Mouse (Mus musculus) cerebellum, postnatal 25 days (tissue): Measurements from ENCODE around the gene Ralgapb.
"Not testable (repeated sequence)": the region's sequence is repeated elsewhere in the genome, so short reads cannot be mapped to it uniquely, and the experiment has no call there.

ENCODE experiments used
- DNase-seq, 2 experiments: peaks; one replicate each; pipeline ENCODE4 v3.0.0; 2021; ENCODE audit warnings: mixed read lengths in 2 of 2

Ralgapb gene

DNA sequence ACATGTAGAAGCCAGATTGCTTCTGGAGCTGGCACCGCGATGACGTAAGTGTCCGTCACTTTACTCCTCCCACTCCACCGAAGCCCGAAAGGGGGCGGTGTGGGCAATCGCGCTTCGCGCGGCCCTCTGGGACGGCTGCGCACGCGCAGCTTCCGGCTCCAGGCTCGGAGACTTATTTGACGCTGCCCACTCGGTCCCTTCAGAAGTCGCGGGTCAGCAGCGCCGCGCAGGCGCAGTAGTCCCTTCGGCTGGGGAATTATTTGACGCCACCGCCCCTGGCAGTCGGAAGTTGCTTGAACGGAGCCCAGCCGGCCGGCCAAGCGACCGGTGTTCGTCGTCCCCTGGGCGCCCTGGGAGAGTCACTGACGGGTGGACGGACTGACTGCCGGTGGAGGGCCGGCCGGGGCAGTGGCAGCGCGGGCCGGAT, at the start of gene Ralgapb:
Ralgapb (plus strand) TSS at position 254 of the 427 bp plus-strand sequence.
- peak; percentile 99 to 100 for DNase-seq

GRCm38 (mm10) chr2:158360873-158361677, 48.6 kb upstream of the Ralgapb start:
- peak; percentile 82 to 92 for DNase-seq

- DNase-seq: no peak
Measured at GRCm38 (mm10) chr2:158361678-158362320, 47.8 kb upstream of the Ralgapb start.

- no peak for DNase-seq
Measured at GRCm38 (mm10) chr2:158364175-158364574, 45.5 kb upstream of the Ralgapb start.

GRCm38 (mm10) chr2:158365099-158365850, 44.4 kb upstream of the Ralgapb start:
- no peak for DNase-seq

DNA sequence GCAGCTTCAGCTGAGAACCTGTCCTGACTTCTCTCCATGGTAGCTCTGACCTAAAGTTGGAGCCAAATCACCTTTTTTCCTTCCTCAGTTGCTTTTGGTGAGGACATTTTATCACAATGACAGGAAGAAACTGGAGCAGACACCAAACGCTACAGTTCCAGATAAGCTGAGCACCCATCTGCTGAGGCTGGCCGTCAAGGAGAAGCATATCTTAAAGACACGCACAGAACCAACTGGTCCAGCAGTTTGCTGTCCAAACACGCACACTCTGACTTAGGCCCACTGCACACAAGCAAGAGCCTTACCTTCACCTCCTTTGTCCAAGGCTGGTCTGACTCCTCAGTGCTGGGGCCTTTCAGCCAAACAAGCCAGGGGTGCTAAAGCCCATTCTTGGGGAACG, 42.0 kb upstream of the Ralgapb start:
- DNase-seq: no peak

DNA sequence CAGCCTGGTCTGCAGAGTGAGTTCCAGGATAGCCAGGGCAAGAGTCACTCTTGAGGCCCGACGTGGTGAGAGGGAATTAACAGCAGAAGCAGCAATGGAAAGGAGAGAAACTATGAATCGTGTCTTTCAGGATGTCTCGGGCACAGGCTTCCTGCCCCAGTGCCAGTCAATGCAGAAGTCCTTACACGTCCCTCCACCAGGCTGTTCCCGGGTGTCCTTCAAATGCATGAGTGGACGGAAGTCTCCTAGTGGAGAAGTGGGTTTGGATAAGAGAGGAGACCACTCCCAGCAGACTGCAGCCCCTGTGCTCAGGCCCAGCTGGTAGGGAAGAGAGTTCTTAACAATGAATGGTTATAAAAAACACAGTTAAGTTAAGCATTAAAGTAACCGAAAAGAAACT, 41.3 kb upstream of the Ralgapb start:
- DNase-seq: no peak

DNA sequence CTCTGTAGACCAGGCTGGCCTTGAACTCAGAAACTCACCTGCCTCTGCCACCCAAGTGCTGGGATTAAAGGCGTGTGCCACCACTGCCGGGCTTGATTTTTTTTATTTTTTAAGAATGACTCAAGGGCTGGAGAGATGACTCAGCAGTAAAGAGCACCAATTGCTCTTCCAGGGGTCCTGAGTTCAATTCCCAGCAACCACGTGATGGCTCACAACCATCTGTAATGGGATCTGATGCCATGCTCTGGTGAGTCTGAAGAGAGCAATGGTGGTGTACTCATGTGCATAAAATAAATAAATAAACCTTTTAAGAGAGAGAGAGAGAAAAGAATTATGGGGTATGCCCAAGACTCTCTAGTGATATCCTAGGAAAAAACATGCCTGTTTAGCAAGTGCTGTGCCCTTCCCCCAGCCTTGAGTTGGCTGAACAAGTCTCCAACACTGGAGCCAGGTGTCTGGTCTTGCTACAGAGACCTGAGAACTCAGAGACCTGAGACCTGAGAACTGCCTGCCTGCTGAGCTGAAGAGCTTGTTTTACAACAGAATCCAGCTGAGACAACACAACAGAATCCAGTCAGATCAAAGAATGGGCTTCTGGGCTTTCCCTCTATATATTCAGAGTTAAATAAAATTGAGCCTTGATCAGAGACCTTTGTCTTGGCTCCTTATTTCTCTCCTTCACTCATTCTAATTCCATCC, 40.0 kb upstream of the Ralgapb start:
- no peak for DNase-seq

DNA sequence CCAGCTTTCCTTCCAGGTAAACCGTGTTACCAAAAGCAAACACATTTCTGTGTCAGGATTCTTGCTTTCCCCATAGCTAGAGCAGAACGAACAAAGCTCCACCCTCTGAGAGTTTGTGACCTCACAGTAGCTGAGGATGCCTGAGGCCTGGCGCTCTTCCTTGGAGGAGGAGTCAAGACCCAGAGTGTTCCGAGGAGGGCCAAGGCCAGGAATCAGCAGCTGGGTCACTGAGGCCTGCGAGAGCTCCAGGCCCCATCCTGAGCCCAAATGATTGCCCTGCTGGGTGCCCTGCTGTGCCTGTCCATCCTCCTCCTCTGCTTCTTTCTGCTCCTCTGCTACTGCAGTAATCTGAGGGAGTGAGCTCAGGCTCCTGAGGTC, 39.5 kb upstream of the Ralgapb start:
- DNase-seq: no peak

- DNase-seq: no peak
Measured at GRCm38 (mm10) chr2:158373061-158373460, 36.6 kb upstream of the Ralgapb start.

DNA sequence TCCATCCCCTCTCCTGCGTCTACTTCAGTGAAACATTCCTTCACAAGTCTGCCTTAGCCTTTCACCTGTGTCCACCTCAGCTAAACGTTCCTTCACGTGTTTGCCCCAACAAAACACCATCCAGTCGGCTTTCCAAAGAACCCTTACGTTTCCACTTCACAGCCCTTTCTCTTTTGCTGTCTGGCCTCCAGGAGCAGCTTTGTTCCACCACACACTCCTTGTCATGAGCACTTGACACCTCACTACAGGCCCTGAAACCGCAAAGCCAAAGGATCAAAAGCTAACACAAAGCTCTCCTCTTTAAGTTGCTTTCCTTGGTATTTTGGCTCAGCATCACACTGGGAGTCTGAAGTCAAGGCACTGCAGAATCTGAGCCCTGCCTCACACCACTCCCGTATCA, 36.1 kb upstream of the Ralgapb start:
- DNase-seq: no peak

DNA sequence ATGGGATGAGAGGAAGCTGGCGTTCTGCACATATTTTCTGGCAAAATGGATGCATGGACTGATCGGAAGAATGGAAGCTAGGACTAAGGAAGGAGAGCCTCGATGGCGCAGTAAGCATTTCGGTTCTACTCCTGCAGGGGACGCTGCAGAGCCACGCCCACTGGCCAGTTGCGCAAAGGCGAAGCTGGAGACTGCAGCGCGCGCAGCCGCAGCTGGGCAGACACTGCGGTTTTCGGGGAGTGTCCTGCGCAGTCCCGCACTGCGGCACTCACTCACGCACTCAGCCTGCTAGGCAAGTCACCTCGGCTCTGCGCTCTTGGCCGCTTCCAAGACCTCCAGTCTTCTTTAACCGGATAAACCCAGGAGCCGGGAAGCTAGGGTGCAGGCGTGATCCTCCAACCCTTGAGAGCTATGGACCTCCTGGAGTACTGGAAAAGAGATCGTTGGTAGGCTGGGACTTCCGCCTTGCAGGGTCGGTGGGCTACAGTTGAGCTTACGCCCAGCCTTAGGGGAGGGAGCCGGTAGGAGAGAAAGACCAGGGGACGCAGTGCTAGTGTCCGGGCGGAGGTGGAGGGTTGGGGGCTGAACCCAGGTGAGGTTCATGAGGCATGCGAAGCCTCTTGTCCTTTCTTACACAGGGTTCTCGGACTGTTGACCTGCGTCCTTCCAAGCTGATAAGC, 34.1 kb upstream of the Ralgapb start, which contains the start of gene Snhg11:
Snhg11 (plus strand) TSS at position 196 of the 680 bp plus-strand sequence.
- peak; percentile 87 to 91 for DNase-seq

- peak; percentile 29 to 49 for DNase-seq
Measured at GRCm38 (mm10) chr2:158376123-158376687, 33.4 kb upstream of the Ralgapb start.

DNA sequence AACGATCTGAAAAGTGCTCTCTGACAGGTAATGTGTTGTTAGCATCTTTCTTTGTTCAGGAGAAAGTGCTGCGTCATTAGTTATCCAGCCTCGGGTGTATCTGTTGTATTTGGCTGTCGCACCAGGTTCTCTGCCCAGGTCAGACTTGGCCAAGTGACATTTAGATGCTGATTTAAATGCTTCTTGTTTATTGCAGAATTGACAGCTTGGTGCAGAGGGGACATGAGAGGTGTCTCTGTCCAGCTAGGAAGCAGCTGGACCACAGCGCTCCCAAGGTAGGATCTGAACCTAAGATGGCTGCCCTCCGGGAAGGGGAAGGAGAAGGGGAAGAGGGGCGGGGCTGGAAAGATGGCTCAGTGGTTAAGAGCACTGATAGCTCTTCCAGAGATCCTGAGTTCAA, 32.9 kb upstream of the Ralgapb start:
- DNase-seq: peak; percentile 37 to 57

DNA sequence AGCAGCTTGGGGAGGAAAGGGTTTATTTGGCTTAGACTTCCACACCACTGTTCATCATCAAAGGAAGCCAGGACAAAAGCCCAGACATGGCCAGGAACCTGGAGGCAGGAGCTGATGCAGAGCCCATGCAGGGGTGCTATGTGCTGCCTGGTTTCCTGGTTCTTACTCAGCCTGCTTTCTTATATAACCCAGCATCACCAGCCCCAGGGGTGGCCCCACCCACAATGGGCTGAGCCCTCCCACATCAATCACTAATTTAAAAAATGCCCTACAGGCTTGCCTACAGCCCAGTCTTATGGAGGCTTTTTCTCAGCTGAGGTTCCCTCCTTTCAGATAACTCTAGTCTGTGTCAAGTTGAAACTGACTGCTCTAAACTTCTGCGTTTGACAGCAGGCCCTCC, 31.8 kb upstream of the Ralgapb start:
- DNase-seq: peak in 1 of 2 experiments; percentile 22

- peak; percentile 39 to 65 for DNase-seq
Measured at GRCm38 (mm10) chr2:158379354-158380078, 30.1 kb upstream of the Ralgapb start.

GRCm38 (mm10) chr2:158386072-158386471, 23.6 kb upstream of the Ralgapb start:
- no peak for DNase-seq

DNA sequence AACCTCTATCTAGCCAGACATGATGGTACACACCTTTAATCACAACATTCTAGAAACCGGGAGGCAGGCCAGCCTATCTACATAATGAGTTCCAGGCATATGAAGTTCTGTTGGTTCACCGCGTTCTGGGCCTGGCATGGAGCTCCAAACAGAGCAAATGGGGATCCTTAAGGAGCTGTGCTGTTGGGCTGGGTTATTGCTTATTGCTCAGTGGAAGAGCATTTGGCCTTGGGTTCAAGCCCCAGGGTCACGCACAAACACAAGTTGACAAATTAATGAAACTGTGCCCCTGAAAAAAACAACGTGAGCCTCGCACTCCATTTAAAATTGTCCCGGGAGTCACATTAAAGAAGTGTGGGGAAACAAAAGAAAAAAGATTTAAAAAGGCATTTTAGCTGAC, 20.2 kb upstream of the Ralgapb start:
- DNase-seq: no peak

- no peak for DNase-seq
Measured at GRCm38 (mm10) chr2:158396369-158396768, 13.3 kb upstream of the Ralgapb start.

DNA sequence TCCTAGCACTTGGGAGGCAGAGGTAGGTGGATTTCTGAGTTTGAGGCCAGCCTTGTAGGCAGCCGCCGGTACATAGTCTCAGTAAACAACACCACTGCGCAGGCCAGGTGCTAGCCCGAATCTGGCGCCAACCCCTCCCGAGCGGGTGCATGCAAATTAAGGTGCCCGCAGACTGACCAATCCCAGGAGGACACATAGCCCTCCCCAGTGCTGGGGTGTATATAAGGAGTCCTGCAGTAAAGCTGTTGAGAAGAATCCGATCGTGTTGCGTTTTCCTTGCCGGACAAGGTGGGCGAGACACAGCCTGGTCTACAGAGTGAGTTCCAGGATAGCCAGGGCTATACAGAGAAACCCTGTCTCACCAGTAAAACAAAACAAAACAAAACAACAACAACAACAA, 12.5 kb upstream of the Ralgapb start:
- not testable (repeated sequence) for DNase-seq

DNA sequence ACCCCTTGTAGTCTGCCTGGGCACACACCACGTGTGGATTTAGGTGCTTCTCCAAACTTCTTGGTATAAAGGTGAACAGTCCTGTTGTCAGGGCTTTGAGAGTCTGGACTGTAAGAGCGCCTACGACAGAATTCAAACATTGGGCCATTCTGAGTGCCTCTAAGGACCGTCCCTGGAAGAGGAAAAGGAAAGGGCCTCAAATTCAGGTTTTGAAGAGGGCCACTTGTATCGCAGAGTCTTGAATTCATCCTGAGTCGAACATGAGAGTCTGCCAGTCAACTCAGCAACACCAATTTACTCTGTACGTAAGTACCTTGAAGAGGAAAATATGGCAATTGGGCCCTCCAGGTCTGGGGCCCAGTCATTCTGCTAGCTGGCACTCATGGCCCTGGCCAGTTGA, 6.7 kb upstream of the Ralgapb start:
- no peak for DNase-seq
